Mouse (Mus musculus) CH12F3 (cell line): Measurements from ENCODE around the gene Hrh2.

ENCODE experiments used
- in situ Hi-C: fragments of 300-500 bp; cut with MboI; formaldehyde crosslinking; loops from 2 replicates; pipeline ENCODE4 v1.14.3; 2020; ENCODE audit warnings: low sequenced_read_pairs

Hrh2 gene

DNA sequence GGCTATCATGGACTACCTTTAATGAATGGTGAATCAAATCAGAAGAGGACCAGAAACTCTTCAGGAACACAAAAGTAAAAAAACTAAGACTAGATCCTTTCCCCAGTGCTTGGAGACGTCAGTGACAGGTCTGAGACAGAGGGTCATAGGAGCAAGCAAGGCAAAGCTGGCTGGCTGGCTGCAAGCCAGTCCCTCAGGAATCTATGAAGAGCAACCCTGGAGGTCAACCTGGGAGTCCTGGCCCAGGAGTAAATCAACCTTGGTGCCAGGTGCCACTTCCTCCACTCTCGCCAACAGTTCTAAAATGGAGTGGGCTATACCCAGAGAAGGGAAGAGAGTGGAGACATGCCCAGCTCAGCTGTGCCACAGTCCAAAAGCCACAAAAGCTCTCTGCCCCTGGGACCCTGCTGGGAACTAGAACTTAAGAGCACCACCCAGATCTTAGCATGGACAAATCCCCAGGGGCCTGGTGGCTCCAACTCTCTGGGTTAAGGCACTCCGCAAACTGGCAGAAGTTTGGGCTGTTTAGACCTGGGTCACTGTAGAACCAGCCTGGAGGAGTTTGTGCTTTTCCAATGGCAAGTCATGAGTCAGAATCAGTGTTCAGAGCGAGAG lies 15.4 kb upstream of the Hrh2 start:
- in situ Hi-C loops: no loop called here

DNA sequence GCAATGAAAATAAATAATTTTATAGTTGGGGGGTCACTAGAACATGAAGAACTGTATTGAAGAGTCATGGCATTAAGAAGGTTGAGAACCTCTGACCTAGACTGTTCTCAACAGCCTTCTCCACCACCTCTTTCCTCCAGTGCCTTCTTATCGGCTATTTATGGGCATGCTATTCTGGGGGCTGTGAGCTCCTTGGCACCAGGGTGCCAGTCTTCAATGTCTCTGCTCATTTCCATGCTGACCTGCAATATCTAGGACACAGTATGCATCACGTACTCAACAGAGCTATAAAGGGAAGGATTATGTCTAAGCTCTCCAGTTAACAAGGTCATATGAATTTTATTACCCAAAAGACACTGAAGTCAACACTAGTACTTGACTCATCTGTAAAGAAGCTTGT lies 14.6 kb upstream of the Hrh2 start:
- in situ Hi-C loops: no loop called here

DNA sequence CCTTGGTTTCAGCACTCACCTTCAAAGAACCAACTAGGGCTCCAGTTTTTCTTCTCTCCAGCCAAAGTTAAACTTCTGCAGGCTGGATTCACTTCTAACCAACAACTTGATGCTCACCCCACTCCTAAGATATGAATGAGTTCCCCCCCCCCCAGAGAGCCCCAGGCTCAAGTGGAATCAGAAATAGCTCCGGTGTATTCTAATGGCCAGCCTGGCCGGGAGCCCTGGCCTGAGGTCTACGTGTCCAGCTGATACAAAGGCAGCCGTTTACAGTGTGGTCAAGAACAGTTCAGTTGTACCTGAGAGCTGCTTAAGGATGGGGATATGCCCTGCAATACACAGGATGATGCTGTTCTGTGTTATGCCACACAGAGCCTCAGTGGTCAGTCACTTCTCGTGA lies 13.3 kb upstream of the Hrh2 start:
- in situ Hi-C loops: no loop called here

DNA sequence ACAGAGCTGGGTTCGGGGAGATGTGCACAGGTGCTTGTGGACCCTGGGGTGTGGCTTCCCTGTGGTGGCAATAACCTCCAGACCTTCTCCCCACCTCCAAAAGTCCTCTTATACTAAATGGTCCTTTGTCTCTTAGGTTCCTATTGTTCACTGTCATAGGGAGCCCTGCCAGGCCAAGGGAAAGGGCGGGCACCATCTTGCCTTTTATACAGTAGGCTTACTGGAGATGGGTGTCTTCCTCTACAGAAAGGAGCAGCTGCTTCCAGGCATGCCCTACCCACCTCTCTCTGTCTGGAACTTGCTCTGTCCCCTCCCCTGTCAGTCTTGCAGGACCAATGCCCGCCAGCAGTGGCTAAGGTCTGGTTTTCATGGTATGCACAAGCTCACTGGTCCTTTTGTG lies 12.0 kb upstream of the Hrh2 start:
- in situ Hi-C loops: no loop called here

DNA sequence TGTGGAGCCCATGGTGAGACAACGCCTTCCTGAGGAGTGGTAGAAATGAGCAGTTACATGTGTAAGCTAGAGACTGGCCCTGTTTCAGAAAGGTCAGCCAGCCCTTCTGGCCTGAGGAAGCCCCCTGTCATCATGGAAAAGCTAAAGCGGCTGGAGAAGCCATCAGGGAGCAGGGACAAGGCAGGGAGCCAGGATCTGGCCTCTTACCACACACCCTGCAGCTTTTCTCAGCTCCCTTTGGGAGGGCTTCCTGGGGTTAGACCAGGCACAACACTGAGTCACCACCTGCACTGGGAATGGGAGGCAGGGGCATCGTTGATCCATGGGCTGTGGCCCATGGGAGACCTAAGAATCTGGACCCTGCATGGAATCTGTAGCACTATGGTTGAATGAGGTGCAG lies 11.5 kb upstream of the Hrh2 start:
- in situ Hi-C loops: no loop called here

DNA sequence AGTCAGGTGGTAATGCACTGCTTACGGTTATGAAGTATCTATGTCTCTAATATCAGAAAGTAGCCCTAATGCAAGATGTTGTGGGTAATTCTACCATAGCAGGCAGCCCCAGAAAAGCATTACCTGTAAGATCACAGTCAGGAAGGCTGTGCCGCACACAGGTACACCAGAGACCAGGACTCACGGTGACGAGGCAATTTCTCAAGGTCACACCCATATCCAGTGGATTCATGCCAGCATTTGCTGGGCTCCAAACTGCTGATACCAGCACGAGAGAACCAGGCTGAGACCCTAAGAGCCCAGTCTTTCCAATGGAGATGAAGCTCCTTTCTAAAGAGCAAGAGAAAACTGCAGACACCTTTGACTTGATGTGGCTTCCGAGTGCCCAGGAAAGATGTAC lies 10.6 kb upstream of the Hrh2 start:
- in situ Hi-C loops: no loop called here

DNA sequence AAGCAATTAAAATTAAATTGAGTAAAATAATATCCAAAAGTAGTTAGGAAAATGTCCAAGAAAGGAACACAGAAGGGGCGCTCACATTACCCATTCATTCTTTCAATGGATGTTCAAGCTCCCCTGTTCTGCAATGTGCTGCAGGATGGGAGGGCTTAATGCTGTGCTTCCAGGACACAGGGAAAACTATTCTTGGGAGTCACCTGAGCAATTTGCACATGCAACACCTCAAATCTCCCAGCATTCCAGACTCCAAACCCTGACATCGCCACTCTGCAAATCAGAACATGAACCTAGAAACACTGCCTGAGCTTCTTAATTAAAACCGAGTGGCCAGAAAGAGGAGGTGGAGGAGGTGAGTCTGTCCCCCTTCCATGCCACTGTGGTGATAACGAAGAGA lies 10.0 kb upstream of the Hrh2 start:
- in situ Hi-C loops: no loop called here

DNA sequence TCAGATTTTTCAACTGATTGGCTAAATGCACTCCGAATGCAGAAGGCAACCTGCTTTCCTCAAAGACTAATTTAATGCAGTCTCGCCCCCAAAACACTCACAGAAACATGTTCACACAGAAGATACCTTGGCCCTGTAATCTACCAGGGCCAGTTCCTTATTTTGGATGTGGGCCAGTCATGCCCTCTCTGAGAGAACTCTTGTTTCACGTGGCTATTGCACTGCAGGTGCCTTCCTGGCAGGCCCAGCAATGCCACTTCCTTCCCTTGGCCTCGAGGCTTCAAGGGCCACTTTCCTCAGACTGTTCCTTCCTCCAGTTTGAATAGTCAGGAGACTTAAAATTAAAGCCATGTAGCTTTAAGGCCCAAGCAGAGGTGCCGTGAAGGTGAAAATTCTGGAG lies 5.5 kb upstream of the Hrh2 start:
- in situ Hi-C loops: no loop called here

DNA sequence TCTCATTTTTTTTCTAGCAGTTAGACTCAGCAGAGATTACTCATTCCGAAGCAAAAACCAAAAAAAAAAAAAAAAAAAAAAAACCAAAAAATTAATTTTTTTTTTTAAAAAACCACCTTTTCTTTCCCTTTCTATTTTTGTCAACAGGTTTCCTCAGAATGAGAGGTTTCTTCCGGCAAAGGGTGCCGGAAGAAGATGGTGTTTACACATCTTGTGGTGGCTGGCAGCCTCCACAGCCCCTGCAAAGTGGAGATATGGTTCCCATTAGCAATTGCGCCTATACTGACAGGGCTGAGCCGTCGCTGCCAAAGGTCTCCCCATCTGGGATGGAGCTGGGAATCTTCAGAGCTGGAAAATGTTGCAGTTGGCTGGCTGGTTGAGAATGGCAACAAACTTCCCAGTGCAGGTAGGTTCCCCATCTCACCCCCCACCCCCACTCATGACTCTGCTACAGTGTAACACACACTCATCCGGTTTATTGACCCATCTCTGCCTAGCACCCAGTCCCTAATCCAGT lies 3.7 kb upstream of the Hrh2 start:
- in situ Hi-C loops: no loop called here

DNA sequence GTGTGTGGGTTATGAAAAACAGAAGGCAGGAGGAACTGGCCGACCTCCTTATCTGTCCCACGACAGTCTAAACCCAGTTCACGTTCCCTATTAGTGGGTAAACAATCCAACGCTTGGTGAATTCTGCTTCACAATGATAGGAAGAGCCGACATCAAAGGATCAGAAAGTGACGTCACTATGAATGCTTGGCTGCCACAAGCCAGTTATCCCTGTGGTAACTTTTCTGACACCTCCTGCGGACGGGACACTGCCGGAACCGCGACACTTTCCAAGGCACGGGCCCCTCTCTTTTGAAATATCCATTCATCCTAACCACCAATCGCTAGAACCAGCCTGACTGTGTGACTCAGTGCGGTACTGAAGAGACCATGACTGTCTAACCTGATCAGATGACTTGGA lies 2.0 kb upstream of the Hrh2 start:
- in situ Hi-C loops: no loop called here

DNA sequence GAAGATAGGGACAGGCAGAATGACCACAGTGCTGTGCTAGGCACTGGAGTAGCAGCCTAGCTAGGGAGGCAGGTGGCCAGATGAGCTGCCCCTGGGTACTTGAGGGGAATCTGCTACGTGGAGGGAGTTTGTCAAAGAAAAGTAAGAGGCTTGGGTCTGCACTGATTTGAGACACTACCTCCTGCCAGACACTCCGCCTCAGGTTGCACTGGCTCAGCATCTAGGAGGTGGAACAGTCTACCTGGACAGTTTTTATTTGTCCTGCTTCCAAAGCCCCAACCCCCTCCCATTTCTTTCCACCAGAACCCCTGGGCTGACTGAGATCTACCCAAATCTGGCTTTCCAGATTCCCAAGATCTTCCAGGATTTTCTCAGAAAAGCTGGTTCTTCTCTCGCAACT lies 748 bp upstream of the Hrh2 start:
- in situ Hi-C loops: no loop called here

DNA sequence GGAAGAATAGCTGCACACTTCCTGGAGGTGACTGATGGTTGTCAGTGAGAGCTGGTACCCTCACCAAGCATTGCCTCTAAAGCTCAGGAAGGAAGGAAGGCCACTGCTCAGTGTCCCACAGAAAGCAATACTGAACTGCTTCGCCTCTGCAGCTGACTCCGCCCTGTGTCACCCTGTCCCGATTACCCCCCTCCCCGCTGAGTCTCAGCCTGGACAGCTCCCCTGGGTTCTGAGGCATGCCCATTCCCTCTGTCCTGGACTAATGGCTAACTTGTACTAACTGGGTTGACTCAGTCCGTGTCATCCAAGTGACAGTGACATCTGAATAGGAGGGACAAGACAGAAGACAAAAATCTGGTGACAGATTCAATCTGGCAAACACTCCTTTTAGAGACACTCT lies 1.7 kb downstream of the Hrh2 start:
- in situ Hi-C loops: no loop called here

DNA sequence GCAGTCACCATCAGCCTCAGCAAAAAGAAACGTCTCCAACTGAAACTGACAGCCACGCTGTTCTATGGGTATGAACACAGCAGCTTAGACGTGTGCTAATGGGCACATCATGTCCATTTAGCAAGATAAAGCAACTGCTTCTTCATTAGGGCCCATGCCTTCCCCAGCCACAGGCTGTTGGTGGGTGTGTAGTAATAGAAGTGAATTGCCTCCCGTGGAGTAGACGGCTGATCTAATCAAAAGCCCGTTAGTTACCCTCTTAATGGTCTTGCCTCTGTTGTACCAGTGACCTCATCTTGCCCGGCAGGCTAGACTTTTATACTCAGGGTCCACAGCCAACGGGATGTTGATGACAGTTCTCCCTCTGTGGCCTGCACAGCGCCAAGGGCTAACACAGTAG lies 7.1 kb downstream of the Hrh2 start:
- in situ Hi-C loops: no loop called here

DNA sequence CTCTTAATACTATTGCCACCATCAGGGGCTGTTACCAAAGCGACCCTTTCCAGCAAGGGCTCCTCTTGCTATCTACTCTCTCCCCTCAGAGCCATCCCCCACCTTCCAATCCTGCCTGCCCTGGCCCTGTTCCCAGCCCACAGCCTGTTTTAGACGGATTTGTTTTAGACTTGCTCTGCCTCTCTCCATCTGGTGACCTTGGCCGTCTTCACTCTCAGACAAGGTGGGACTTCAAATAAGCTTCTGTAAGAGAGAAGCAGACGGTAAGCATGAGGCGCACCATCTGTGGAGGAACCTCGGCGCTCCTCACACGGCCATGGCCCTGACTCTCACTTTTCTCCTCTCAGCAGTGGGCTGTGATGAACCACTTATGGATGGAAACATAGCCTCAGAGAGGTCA lies 10.5 kb downstream of the Hrh2 start:
- in situ Hi-C loops: no loop called here

DNA sequence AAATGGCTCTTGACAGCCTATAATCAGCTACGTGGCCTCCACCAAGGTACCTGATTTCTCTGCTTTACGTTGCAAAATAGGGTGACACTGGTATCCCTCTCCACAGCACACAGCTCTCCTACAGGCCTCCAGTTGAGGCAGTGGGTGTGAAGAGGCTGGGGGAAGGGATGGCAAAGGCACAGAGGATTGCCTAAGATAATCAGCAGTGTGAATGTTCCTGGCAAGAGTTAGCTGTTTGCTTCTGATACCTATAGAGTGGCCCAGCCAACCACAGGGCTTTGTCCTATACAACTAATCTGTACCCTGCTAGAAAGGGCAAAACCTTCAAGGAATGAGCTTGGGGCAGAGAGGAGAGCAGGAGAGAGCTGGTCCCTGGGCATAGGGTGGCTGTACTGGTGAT lies 11.5 kb downstream of the Hrh2 start:
- in situ Hi-C loops: no loop called here

DNA sequence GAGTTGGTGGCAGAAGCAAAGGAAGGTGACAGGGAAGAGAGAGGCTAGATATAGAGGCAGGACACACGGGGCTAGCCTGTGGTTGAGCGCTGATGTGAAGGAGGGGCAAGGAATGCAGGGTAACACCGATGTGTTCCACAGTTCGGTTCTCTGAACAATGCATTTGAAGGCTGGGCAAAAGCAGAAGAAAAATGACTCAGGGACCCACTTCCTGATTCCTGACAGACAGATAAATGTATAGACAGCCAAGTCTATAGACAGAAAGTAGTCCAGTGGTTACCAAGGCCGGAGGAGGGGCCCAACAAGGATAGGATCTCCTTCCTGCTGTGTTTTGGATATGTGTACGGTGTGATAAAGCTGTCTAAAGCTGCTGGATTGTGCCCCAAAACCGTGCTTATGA lies 13.3 kb downstream of the Hrh2 start:
- in situ Hi-C loops: no loop called here

DNA sequence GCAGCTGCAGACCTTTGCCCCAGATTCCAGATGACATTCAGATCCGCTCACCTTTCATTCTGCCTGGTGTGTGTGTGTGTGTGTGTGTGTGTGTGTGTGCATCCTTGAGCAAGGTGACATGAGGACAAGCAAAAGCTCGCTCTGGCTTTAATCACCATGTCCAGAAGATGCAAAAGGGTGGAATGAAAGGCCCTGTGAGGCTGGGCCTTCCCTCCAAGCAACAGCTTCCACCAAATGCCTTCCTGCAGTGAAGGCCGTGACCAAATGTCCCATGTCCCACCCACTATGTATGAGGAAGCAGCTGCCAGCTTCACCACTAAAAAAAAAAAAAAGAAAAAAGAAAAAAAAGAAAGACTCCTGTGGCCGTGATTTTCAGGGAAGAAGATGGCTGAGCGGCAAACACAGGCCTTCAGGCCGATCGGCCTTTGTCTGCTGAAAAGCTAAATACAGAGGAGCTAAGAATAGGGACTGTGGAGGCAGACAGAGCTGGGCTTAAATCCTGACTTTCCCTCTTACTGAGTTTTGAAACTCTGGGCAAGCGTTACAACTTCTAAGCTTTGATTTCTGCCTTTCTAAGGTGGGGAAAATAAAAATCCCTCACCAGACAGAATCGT lies 14.3 kb downstream of the Hrh2 start:
- in situ Hi-C loops: no loop called here

DNA sequence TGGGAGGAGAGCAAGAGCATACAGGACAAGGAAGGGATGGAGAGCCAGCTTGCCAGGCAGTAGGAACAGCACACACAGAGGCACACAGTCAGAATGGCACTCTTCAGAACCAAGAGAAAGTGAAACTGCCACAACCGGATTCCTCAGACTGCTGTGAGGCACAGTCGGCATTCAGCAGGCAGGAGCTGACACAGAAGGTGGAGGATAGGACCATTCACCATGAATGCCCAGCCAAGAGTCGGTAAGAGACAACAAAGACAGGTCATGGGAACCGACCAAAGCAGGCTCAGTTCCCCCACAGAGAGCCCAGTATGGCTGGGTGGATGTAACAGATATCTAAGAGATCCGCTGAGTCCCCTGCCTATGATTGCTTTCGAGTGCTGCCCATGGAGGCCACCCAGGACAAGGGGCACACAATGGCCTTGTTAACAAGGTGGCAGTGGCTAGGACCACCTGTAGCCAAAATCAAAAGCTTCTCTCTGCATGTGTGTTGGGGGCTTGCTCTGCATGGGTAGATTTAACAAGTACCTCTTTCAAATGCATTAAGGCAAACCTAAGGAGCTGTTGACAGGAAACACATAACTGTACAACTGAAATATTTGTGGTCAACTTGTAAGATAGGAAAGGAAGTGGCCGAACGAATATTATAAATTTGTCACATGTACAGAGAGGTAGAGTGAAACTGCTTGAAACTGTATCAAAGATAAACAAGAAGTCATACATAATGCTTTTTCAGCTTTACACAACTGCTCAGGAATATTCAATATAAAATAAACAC lies 17.7 kb downstream of the Hrh2 start:
- in situ Hi-C loops: no loop called here

DNA sequence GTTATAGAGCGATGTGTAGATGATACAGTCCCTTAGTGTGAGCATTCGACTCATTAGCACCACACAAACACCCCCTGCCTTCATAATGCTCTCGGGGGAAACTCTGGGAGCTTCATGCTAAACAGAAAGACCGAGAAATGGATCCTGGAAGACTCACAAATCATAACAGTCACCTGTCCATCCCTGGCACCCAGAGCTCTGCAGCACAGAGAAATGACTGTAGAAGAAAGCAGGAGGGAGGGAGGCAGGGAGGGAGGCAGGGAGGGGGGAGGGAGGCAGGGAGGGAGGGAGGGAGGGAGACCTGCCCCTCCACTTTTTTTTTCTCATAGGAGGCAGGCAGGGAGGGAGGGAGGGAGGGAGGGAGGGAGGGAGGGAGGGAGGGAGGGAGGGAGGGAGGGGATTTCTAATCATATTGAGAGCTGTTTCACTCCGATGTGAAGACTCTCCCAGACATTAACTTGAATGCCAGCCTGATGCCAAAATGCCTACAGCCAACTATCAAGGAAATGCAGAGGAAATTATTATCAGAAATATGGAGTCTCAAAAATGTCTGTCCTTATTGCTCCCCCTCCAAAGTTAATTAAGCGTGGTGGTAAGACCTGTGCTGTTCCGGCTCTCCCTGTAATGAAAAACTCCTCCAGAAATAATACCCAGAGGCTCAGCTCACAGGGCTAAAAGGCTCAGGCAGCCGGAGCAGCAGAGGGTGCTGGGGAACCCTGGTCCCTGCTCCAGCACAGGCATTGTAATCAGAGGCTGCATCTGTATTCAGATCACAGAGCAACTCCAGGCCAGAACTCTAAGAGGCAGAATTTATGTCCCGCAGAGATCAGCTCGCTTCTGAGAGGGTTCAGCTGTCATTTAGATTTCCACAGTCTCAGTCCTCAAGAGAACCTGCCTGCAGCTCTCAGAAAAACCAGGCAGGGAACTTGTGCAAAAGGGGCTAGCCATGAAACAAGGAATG lies 19.9 kb downstream of the Hrh2 start:
- in situ Hi-C loops: no loop called here

DNA sequence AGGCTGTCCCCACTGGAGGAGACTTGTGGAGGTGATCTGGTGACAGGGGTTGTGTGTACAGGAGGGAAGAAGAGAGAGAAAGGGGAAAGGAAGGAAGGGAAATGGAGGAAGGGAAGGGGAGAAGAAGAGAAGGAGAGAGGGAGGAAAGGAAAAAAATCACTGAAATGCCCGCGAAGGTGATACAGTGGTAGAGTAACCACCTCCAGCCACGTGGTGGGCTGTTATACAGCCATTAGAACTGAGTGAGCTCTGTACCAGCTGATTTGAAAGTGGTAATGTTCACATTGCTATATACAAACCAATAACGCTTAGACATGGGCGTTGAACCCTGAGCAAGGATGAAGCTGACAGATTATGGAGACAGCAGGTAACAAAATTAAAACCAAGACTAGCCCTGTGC lies 20.6 kb downstream of the Hrh2 start:
- in situ Hi-C loops: no loop called here

DNA sequence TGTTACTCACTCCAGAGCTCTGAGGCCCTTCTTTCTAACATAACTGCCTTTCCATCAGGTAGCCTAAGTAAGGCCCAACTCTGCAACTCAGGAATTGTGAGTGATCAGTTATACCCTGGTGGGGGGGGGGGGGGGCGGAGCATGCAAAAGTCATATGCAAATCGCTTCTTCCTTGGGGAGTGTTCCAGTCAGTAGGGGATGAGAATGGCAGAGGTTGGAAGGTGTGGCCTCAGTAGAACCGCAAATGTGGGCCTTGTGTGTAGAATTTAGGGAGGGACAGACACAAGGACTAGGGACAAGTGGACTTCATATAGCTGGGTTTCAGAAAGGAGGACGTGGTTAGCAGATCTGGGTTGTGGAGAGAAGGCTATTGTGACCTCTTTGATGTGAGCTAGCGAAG lies 23.3 kb downstream of the Hrh2 start:
- in situ Hi-C loops: no loop called here
